Mouse (Mus musculus) liver, embryonic 18 days (tissue): ENCODE results near the gene Bora. TPM values are rescaled to one million over a fixed set of nuclear protein-coding genes. Genes with fewer than 3 reads are reported as not detected.

Experiments
- polyA plus RNA-seq: library from polyadenylated mRNA; depleted of rRNA; stranded (reverse); fragments of >200 nt; gene quantifications from 2 replicates; pipeline ENCODE4 v1.2.3, GENCODE M21; 2012; rRNA removed

Gene Bora
- 6.3 and 7.4 TPM in 2 replicates for polyA plus RNA-seq

GRCm38 (mm10) chr14:99046031-99046781 is at the start of gene Bora, which contains the start of gene Mzt1:
Bora (plus strand) TSS chr14:99046222.
Mzt1 (minus strand) TSS chr14:99046134.

GRCm38 (mm10) chr14:99099267-99099966 is 53.4 kb downstream of the Bora start, which contains the start of the genes Pibf1 and Dis3:
Pibf1 (plus strand) TSS chr14:99099424.
Dis3 (minus strand) TSS chr14:99099770.

Other genes starting within 250 kb of the Bora start
- 4.4 and 5.2 TPM in 2 replicates for gene Rpl36a-ps1, start 51.9 kb upstream of the Bora start, polyA plus RNA-seq
- 19.5 and 19.8 TPM in 2 replicates for gene Mzt1, start 88 bp upstream of the Bora start, polyA plus RNA-seq
- gene Pibf1, start 53.2 kb downstream of the Bora start, polyA plus RNA-seq, result 2.6 and 2.7 TPM in 2 replicates
- gene Dis3, start 53.5 kb downstream of the Bora start, polyA plus RNA-seq, result 6.8 and 7.1 TPM in 2 replicates